Mouse (Mus musculus) ovary, adult 2 months (tissue): ENCODE measurements around the gene Phf12. TPM values are rescaled to one million over a fixed set of nuclear protein-coding genes. Genes with fewer than 3 reads are reported as not detected.

Experiments
- polyA plus RNA-seq: library from polyadenylated mRNA; depleted of rRNA; stranded (reverse); fragments of >200 nt; gene quantifications from 2 replicates; pipeline ENCODE4 v1.2.3, GENCODE M21; 2012; rRNA removed

Phf12 gene
- 54.3 and 67.9 TPM in 2 replicates for polyA plus RNA-seq

GRCm38 (mm10) chr11:77982441-77982905 is at the start of gene Phf12:
TSS of gene Phf12 (plus strand) at chr11:77982754.

GRCm38 (mm10) chr11:78031947-78032808 is 49.6 kb downstream of the Phf12 start, which contains the start of gene Dhrs13:
TSS of gene Dhrs13 (plus strand) at chr11:78032280.

GRCm38 (mm10) chr11:78037831-78038752 is 55.5 kb downstream of the Phf12 start, which contains the start of gene Flot2:
TSS of gene Flot2 (plus strand) at chr11:78037931.

Other genes starting within 250 kb of the Phf12 start
- gene Myo18a, start 219.5 kb upstream of the Phf12 start, polyA plus RNA-seq, result 56.8 and 61.5 TPM in 2 replicates
- not detected in 2 replicates for gene Gm10277, start 195.0 kb upstream of the Phf12 start, polyA plus RNA-seq
- 2.4 and 4.0 TPM in 2 replicates for gene Pipox, start 88.7 kb upstream of the Phf12 start, polyA plus RNA-seq
- gene Sez6, start 52.0 kb upstream of the Phf12 start, polyA plus RNA-seq, result 2.8 and 3.3 TPM in 2 replicates
- gene Dhrs13, start 49.5 kb downstream of the Phf12 start, polyA plus RNA-seq, result 19.7 TPM in 2 replicates
- 130 and 137 TPM in 2 replicates for gene Flot2, start 55.2 kb downstream of the Phf12 start, polyA plus RNA-seq
- 38.3 and 49.4 TPM in 2 replicates for gene Eral1, start 97.6 kb downstream of the Phf12 start, polyA plus RNA-seq
- gene Fam222b, start 111.9 kb downstream of the Phf12 start, polyA plus RNA-seq, result 30.4 and 47.6 TPM in 2 replicates
- gene Traf4, start 182.8 kb downstream of the Phf12 start, polyA plus RNA-seq, result 122 and 141 TPM in 2 replicates
- 34.2 and 34.3 TPM in 2 replicates for gene Nek8, start 193.9 kb downstream of the Phf12 start, polyA plus RNA-seq
- gene Tlcd1, start 194.0 kb downstream of the Phf12 start, polyA plus RNA-seq, result 100 and 122 TPM in 2 replicates
- 166 and 182 TPM in 2 replicates for gene Rpl23a, start 200.8 kb downstream of the Phf12 start, polyA plus RNA-seq
- gene Rab34, start 205.7 kb downstream of the Phf12 start, polyA plus RNA-seq, result 162 and 227 TPM in 2 replicates
- 0.90 and 1.1 TPM in 2 replicates for gene Proca1, start 210.6 kb downstream of the Phf12 start, polyA plus RNA-seq